Mouse (Mus musculus) liver, embryonic 14.5 days (tissue): ENCODE measurements at regions not wholly inside any gene's neighbourhood (a gene's known extent, or its start where the extent isn't known, plus 50 kb on each side); places are given as distances from the start of the nearest gene placed in this dataset.

Source experiments
- ATAC-seq: fragments of 200-750 bp; cut with Nextera tagmentation; 2 replicates; pipeline ENCODE4 v1.8.0; 2017; ENCODE audit warnings: moderate number of reproducible peaks, mild to moderate bottlenecking, moderate library complexity; ENCODE audit not compliant: insufficient read depth
- DNase-seq, 3 experiments: peaks; one replicate each; pipeline ENCODE4 v3.0.0-alpha.2; 2012 to 2013; ENCODE audit warnings: low read depth in 3 of 3, low spot score in 3 of 3
- H3K27ac ChIP-seq: fragments of 300-500 bp; sonication (generic); 2 replicates; pipeline ENCODE4 v1.5.1; 2014; ENCODE audit warnings: moderate library complexity, mild to moderate bottlenecking, control low read depth, inconsistent platforms
- H3K27me3 ChIP-seq: fragments of 300-500 bp; sonication (generic); 2 replicates; pipeline ENCODE4 v1.6.1; 2014; ENCODE audit warnings: mild to moderate bottlenecking, low read length, moderate library complexity; ENCODE audit not compliant: control insufficient read depth, insufficient read depth
- H3K36me3 ChIP-seq: fragments of 300-500 bp; sonication (generic); replicated peaks from 2 replicates; pipeline ENCODE4 v1.6.1; 2014; ENCODE audit warnings: low read depth; ENCODE audit not compliant: control insufficient read depth, insufficient read depth
- H3K4me1 ChIP-seq, 2 experiments: fragments of 200-500 bp in 1 of 2; fragments of 300-500 bp in 1 of 2; sonication (generic) in 1 of 2; replicated peaks; 2 replicates each; pipeline ENCODE4 v1.6.1; 2012 to 2014; ENCODE audit warnings: antibody characterized with exemption in 1 of 2, inconsistent platforms in 1 of 2, low read length in 1 of 2; ENCODE audit not compliant: control insufficient read depth in 2 of 2, insufficient read depth in 2 of 2
- H3K4me2 ChIP-seq: fragments of 300-500 bp; sonication (generic); 2 replicates; pipeline ENCODE4 v1.6.1; 2014; ENCODE audit warnings: low read depth, mild to moderate bottlenecking, control low read depth, moderate library complexity
- H3K4me3 ChIP-seq, 2 experiments: fragments of 200-500 bp in 1 of 2; fragments of 300-500 bp in 1 of 2; sonication (generic) in 1 of 2; 2 replicates each; pipeline ENCODE4 v1.5.1; 2012 to 2014; ENCODE audit warnings: low read depth in 2 of 2, low read length in 2 of 2, mild to moderate bottlenecking in 2 of 2, control low read depth in 1 of 2, inconsistent platforms in 1 of 2, moderate library complexity in 1 of 2; ENCODE audit not compliant: insufficient read depth in 1 of 2
- H3K9ac ChIP-seq: fragments of 300-500 bp; sonication (generic); replicated peaks from 2 replicates; pipeline ENCODE4 v1.6.1; 2014; ENCODE audit warnings: mild to moderate bottlenecking, control low read depth, moderate library complexity
- H3K9me3 ChIP-seq: fragments of 300-500 bp; sonication (generic); 2 replicates; pipeline ENCODE4 v1.6.1; 2016; ENCODE audit warnings: low read length, mixed read lengths; ENCODE audit not compliant: control insufficient read depth
- CTCF ChIP-seq: IDR thresholded peaks from 2 replicates; pipeline ENCODE4 v1.5.1; 2016; ENCODE audit warnings: antibody characterized with exemption, low read depth, control low read depth
- EP300 ChIP-seq: IDR thresholded peaks from 2 replicates; pipeline ENCODE4 v1.6.1; 2016; ENCODE audit warnings: antibody characterized with exemption, low read depth
- WGBS: fragments of 180-500 bp; shearing (Covaris S2); extraction: QIAGEN DNeasy Blood & Tissue Kit; methylation state at CpG from one replicate; pipeline ENCODE4 v1.1.7; 2014; ENCODE audit not compliant: insufficient replicate concordance; 5-methylcytosine and 5-hydroxymethylcytosine counted together

DNA sequence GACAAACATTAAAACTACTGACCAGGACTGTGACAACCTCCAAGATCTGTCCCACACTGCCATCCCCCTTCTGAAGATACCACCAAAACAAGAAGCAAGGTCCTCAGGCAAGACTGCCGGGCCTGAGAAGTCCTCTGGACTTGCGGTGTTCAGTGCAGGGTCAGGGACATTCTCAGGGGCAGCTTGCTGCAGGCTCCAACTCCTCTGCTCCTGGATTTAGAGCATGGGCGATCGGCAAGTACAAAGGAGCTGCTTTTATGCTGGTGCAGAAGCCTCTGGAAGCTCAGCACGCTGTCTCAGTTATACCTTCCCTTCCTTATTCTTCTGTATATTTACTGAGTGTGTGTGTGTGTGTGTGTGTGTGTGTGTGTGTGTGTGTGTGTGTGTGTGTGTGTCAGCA is 103.2 kb downstream of the Fam114a2 start:
- no peak for DNase-seq
- ATAC-seq = no peak
- Histone ChIP-seq H3K9me3 (no peaks in the 10 kb centered on the region), H3K36me3 (no peaks in the 10 kb centered on the region), H3K4me2 (no peak overlapping the region), H3K4me3 (no peak overlapping the region), H3K9ac (no peak overlapping the region), H3K27me3 (no peaks in the 10 kb centered on the region), H3K4me1 (no peaks in the 10 kb centered on the region), H3K27ac (no peak overlapping the region)
- WGBS = 60% methylated on average over 5 of the region's 5 CpGs
- no peak for TF ChIP-seq CTCF
- no peak for TF ChIP-seq EP300

DNA sequence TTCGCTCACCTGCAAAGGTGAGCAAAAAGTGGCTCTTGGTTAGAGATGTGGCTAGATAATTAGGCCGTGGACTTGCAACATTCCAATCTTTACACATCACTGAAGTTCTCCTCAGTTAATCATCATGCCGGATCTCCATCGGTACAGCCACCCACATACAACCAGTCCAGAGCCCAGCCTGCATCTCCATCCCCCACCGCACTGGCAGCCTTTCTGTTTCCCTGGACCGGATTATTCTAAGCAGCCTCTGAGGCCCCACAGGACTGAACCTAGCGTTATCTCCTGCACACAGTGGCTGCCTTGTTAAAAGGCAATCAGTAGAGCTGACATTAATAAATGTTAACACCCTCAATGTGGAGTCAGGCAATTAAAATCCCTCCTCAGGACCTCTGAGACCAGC is 103.7 kb downstream of the Fam114a2 start:
- Histone ChIP-seq H3K27ac (no peak overlapping the region), H3K36me3 (no peaks in the 10 kb centered on the region), H3K4me1 (no peaks in the 10 kb centered on the region), H3K4me2 (no peak overlapping the region), H3K9me3 (no peaks in the 10 kb centered on the region), H3K9ac (no peak overlapping the region), H3K27me3 (no peaks in the 10 kb centered on the region), H3K4me3 (no peak overlapping the region)
- no peak for TF ChIP-seq CTCF
- TF ChIP-seq EP300 = no peak
- 77% methylated on average over 7 of the region's 7 CpGs for WGBS
- no peak for DNase-seq
- ATAC-seq = no peak

DNA sequence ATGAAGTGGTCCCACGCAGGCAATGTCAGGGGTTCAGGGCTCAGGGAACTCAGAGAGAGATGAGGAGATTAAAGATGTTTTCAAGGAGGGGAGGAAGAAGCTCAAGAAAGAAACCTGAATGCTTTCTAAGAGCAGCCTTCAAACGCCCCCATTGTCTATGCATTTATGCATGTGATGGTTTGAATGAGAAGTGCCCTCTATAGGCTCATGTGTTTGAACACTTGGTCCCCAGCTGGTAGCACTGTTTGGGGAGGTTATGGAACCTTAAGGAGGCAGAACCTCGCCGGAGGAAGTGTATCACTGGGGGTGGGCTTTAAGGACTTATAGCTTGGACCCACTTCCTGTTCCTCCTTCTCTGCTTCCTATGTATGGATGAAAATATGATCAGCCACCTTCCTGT is 105.1 kb downstream of the Fam114a2 start:
- H3K4me3 ChIP-seq = no peak overlapping the region
- ATAC-seq (no peak), DNase-seq (no peak)
- WGBS = 50% methylated on average over 4 of the region's 4 CpGs
- no peaks in the 10 kb centered on the region for H3K27me3 ChIP-seq
- no peak overlapping the region for H3K9ac ChIP-seq
- no peaks in the 10 kb centered on the region for H3K4me1 ChIP-seq
- H3K27ac ChIP-seq = no peak overlapping the region
- no peaks in the 10 kb centered on the region for H3K9me3 ChIP-seq
- no peak overlapping the region for H3K4me2 ChIP-seq
- H3K36me3 ChIP-seq = no peaks in the 10 kb centered on the region
- TF ChIP-seq CTCF (no peak), EP300 (no peak)

DNA sequence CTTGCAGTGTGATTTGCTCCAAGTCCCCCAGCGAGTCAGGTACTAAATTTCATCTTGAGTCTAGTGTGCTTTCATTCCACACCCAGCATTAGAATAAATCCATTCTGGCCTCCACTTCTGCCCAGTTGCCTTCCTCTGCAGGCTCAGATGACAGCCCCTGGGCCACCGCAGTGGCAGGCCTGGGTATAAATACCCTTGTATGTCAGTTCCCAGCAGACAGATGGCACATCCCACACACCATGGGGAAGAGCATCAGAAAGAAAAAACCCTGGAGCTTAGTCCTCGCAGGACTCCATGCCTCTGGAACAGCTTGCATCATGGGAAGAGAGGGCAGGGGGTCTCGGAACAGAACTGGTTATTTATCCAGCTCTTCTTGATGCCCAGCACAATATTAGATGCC is 105.7 kb downstream of the Fam114a2 start:
- Histone ChIP-seq H3K27me3 (no peaks in the 10 kb centered on the region), H3K27ac (no peak overlapping the region), H3K4me2 (no peak overlapping the region), H3K36me3 (no peaks in the 10 kb centered on the region), H3K9me3 (no peaks in the 10 kb centered on the region), H3K4me3 (no peak overlapping the region), H3K4me1 (no peaks in the 10 kb centered on the region), H3K9ac (no peak overlapping the region)
- 53% methylated on average over 4 of the region's 4 CpGs for WGBS
- DNase-seq (no peak), ATAC-seq (no peak)
- TF ChIP-seq CTCF (no peak), EP300 (no peak)

DNA sequence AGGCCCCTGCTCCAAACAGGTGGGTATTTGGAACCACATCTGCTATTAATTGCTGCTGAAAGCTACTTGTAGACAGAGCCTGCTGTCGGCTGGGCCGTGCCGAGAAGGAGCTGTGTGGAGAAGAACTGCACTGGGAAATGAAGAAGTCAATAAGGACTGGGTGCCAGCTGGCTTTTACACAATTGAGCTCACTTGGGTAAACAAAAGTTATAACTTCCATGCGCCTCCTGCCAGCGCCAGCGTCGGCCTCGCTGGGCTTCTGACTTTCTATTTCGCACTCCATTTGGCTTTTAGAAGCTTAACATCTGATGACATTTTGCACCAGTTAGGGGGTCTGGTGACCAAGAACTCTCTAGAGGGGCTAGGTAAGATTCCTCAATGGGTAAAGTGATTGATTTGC is 114.2 kb downstream of the Fam114a2 start:
- WGBS = 82% methylated on average over 9 of the region's 9 CpGs
- no peak overlapping the region for H3K27ac ChIP-seq
- H3K4me3 ChIP-seq = no peak overlapping the region
- ATAC-seq (no peak), DNase-seq (no peak)
- TF ChIP-seq EP300 (no peak), CTCF (no peak)
- H3K9me3 ChIP-seq = no peaks in the 10 kb centered on the region
- no peak overlapping the region for H3K9ac ChIP-seq
- no peaks in the 10 kb centered on the region for H3K4me1 ChIP-seq
- H3K36me3 ChIP-seq = no peaks in the 10 kb centered on the region
- no peaks in the 10 kb centered on the region for H3K27me3 ChIP-seq
- H3K4me2 ChIP-seq = no peak overlapping the region
